Mouse (Mus musculus): ENCODE measurements around the gene Prkca. TPM values are rescaled to one million over a fixed set of nuclear protein-coding genes. Genes with fewer than 3 reads are reported as not detected.
"Not testable (repeated sequence)": the region's sequence is repeated elsewhere in the genome, so short reads cannot be mapped to it uniquely, and the experiment has no call there.

Prkca gene
- polyA plus RNA-seq, 1 experiment, result 2.2 TPM

- Histone ChIP-seq H3K4me1 (ENCODE audit: control insufficient read depth, insufficient read depth, low read length) (no peaks in the 10 kb centered on the region), H3K4me3 (ENCODE audit: control insufficient read depth, low read depth, low read length) (no peak overlapping the region), H3K27ac (ENCODE audit: control insufficient read depth, insufficient read depth, low read depth, low read length) (no peak overlapping the region), H3K27me3 (ENCODE audit: control insufficient read depth, insufficient read depth, low read length) (no peaks in the 10 kb centered on the region), H3K36me3 (ENCODE audit: control insufficient read depth, insufficient read depth, low read length) (no peaks in the 10 kb centered on the region)
- TF ChIP-seq POLR2A (IDR thresholded peaks at IDR 0.05; ENCODE audit: control insufficient read depth, low read depth, low read length) (no peak), CTCF (IDR thresholded peaks at IDR 0.05; ENCODE audit: control insufficient read depth, insufficient read depth, insufficient replicate concordance, low read depth, low read length) (no peak)
Observed at GRCm38 (mm10) chr11:108093248-108093647, 250.5 kb downstream of the Prkca start.

GRCm38 (mm10) chr11:108091238-108091637 is 252.5 kb downstream of the Prkca start:
- Histone ChIP-seq H3K27ac (ENCODE audit: control insufficient read depth, insufficient read depth, low read depth, low read length) (no peak overlapping the region), H3K27me3 (ENCODE audit: control insufficient read depth, insufficient read depth, low read length) (no peaks in the 10 kb centered on the region), H3K36me3 (ENCODE audit: control insufficient read depth, insufficient read depth, low read length) (no peaks in the 10 kb centered on the region), H3K4me3 (ENCODE audit: control insufficient read depth, low read depth, low read length) (no peak overlapping the region), H3K4me1 (ENCODE audit: control insufficient read depth, insufficient read depth, low read length) (no peaks in the 10 kb centered on the region)
- no peak for TF ChIP-seq CTCF (IDR thresholded peaks at IDR 0.05; ENCODE audit: control insufficient read depth, insufficient read depth, insufficient replicate concordance, low read depth, low read length)
- no peak for TF ChIP-seq POLR2A (IDR thresholded peaks at IDR 0.05; ENCODE audit: control insufficient read depth, low read depth, low read length)

GRCm38 (mm10) chr11:108090706-108091105 is 253.0 kb downstream of the Prkca start:
- Histone ChIP-seq H3K27ac (ENCODE audit: control insufficient read depth, insufficient read depth, low read depth, low read length) (no peak overlapping the region), H3K27me3 (ENCODE audit: control insufficient read depth, insufficient read depth, low read length) (no peaks in the 10 kb centered on the region), H3K4me1 (ENCODE audit: control insufficient read depth, insufficient read depth, low read length) (no peaks in the 10 kb centered on the region), H3K36me3 (ENCODE audit: control insufficient read depth, insufficient read depth, low read length) (no peaks in the 10 kb centered on the region), H3K4me3 (ENCODE audit: control insufficient read depth, low read depth, low read length) (no peak overlapping the region)
- TF ChIP-seq CTCF (IDR thresholded peaks at IDR 0.05; ENCODE audit: control insufficient read depth, insufficient read depth, insufficient replicate concordance, low read depth, low read length) (no peak), POLR2A (IDR thresholded peaks at IDR 0.05; ENCODE audit: control insufficient read depth, low read depth, low read length) (no peak)

GRCm38 (mm10) chr11:108088063-108088462 is 255.7 kb downstream of the Prkca start:
- H3K27me3 ChIP-seq (ENCODE audit: control insufficient read depth, insufficient read depth, low read length), result no peaks in the 10 kb centered on the region
- H3K27ac ChIP-seq (ENCODE audit: control insufficient read depth, insufficient read depth, low read depth, low read length), result no peak overlapping the region
- no peaks in the 10 kb centered on the region for H3K36me3 ChIP-seq (ENCODE audit: control insufficient read depth, insufficient read depth, low read length)
- H3K4me3 ChIP-seq (ENCODE audit: control insufficient read depth, low read depth, low read length), result no peak overlapping the region
- TF ChIP-seq CTCF (IDR thresholded peaks at IDR 0.05; ENCODE audit: control insufficient read depth, insufficient read depth, insufficient replicate concordance, low read depth, low read length) (no peak), POLR2A (IDR thresholded peaks at IDR 0.05; ENCODE audit: control insufficient read depth, low read depth, low read length) (no peak)
- H3K4me1 ChIP-seq (ENCODE audit: control insufficient read depth, insufficient read depth, low read length), result no peaks in the 10 kb centered on the region

- H3K36me3 ChIP-seq (ENCODE audit: control insufficient read depth, insufficient read depth, low read length); H3K4me1 ChIP-seq (ENCODE audit: control insufficient read depth, insufficient read depth, low read length); H3K4me3 ChIP-seq (ENCODE audit: control insufficient read depth, low read depth, low read length); H3K27ac ChIP-seq (ENCODE audit: control insufficient read depth, insufficient read depth, low read depth, low read length); H3K27me3 ChIP-seq (ENCODE audit: control insufficient read depth, insufficient read depth, low read length): not testable (repeated sequence)
Observed at GRCm38 (mm10) chr11:108087105-108087700, 256.5 kb downstream of the Prkca start.

GRCm38 (mm10) chr11:108082673-108083072 is 261.1 kb downstream of the Prkca start:
- Histone ChIP-seq H3K27ac (ENCODE audit: control insufficient read depth, insufficient read depth, low read depth, low read length) (no peak overlapping the region), H3K27me3 (ENCODE audit: control insufficient read depth, insufficient read depth, low read length) (no peaks in the 10 kb centered on the region), H3K36me3 (ENCODE audit: control insufficient read depth, insufficient read depth, low read length) (no peaks in the 10 kb centered on the region), H3K4me1 (ENCODE audit: control insufficient read depth, insufficient read depth, low read length) (no peaks in the 10 kb centered on the region), H3K4me3 (ENCODE audit: control insufficient read depth, low read depth, low read length) (no peak overlapping the region)
- no peak for TF ChIP-seq POLR2A (IDR thresholded peaks at IDR 0.05; ENCODE audit: control insufficient read depth, low read depth, low read length)
- no peak for TF ChIP-seq CTCF (IDR thresholded peaks at IDR 0.05; ENCODE audit: control insufficient read depth, insufficient read depth, insufficient replicate concordance, low read depth, low read length)

- Histone ChIP-seq H3K4me3 (ENCODE audit: control insufficient read depth, low read depth, low read length) (no peak overlapping the region), H3K4me1 (ENCODE audit: control insufficient read depth, insufficient read depth, low read length) (no peaks in the 10 kb centered on the region), H3K27me3 (ENCODE audit: control insufficient read depth, insufficient read depth, low read length) (no peaks in the 10 kb centered on the region), H3K27ac (ENCODE audit: control insufficient read depth, insufficient read depth, low read depth, low read length) (no peak overlapping the region), H3K36me3 (ENCODE audit: control insufficient read depth, insufficient read depth, low read length) (no peaks in the 10 kb centered on the region)
- TF ChIP-seq CTCF (IDR thresholded peaks at IDR 0.05; ENCODE audit: control insufficient read depth, insufficient read depth, insufficient replicate concordance, low read depth, low read length), result no peak
- no peak for TF ChIP-seq POLR2A (IDR thresholded peaks at IDR 0.05; ENCODE audit: control insufficient read depth, low read depth, low read length)
Observed at GRCm38 (mm10) chr11:108079946-108080650, 263.6 kb downstream of the Prkca start.
